Mouse (Mus musculus) CH12.LX (cell line): ENCODE data around the gene Fbxo6. TPM values are rescaled to one million over a fixed set of nuclear protein-coding genes. Genes with fewer than 3 reads are reported as not detected.

Experiments
- DNase-seq: peaks from one replicate; pipeline ENCODE4 v3.0.0-alpha.2; 2013; ENCODE audit errors: extremely low read depth
- H3K27ac ChIP-seq: 2 replicates; pipeline ENCODE4 v1.5.1; 2012; ENCODE audit warnings: low read depth, mild to moderate bottlenecking, control low read depth, moderate library complexity; ENCODE audit not compliant: insufficient read depth
- H3K27me3 ChIP-seq: replicated peaks from 2 replicates; pipeline ENCODE3; 2012; ENCODE audit warnings: inconsistent platforms
- H3K36me3 ChIP-seq, 2 experiments: replicated peaks in 1 of 2; 2 replicates each; pipeline versions ENCODE3 to v1.6.1; 2012; ENCODE audit warnings: inconsistent platforms in 1 of 2, low read length in 1 of 2, mild to moderate bottlenecking in 1 of 2, mixed read lengths in 1 of 2, moderate library complexity in 1 of 2; ENCODE audit not compliant: control insufficient read depth in 1 of 2, insufficient read depth in 1 of 2
- H3K4me1 ChIP-seq, 2 experiments: 2 replicates each; pipeline ENCODE4 v1.6.1; 2012; ENCODE audit warnings: inconsistent platforms in 1 of 2, moderate library complexity in 1 of 2; ENCODE audit not compliant: insufficient read depth in 2 of 2, control insufficient read depth in 1 of 2
- H3K4me2 ChIP-seq: 2 replicates; pipeline ENCODE4 v1.6.1; 2012; ENCODE audit warnings: low read depth, mild to moderate bottlenecking, control low read depth; ENCODE audit not compliant: poor library complexity, insufficient read depth, severe bottlenecking
- H3K4me3 ChIP-seq, 3 experiments: fragments of 150-350 bp in 1 of 3; sonication (generic) in 1 of 3; replicated peaks in 1 of 3; 2 replicates each; pipeline versions ENCODE3 to v1.5.1; 2011 to 2012; ENCODE audit warnings: low read depth in 2 of 3, low read length in 2 of 3, mild to moderate bottlenecking in 2 of 3, moderate library complexity in 2 of 3, control low read depth in 1 of 3, improper control_type of control experiment in 1 of 3, inconsistent platforms in 1 of 3, mixed read lengths in 1 of 3; ENCODE audit not compliant: poor library complexity in 1 of 3
- H3K79me2 ChIP-seq: replicated peaks from 2 replicates; pipeline ENCODE4 v1.6.1; 2012; ENCODE audit warnings: mild to moderate bottlenecking, moderate library complexity; ENCODE audit not compliant: control insufficient read depth, poor library complexity, insufficient read depth, severe bottlenecking; ENCODE audit errors: extremely low read depth
- H3K9ac ChIP-seq: 2 replicates; pipeline ENCODE4 v1.6.1; 2012; ENCODE audit warnings: low read depth, mild to moderate bottlenecking, control low read depth, moderate library complexity; ENCODE audit not compliant: insufficient read depth
- H3K9me3 ChIP-seq: replicated peaks from 2 replicates; pipeline ENCODE3; 2012; ENCODE audit warnings: low read length, inconsistent platforms, mixed read lengths
- BHLHE40 ChIP-seq: IDR thresholded peaks from 2 replicates; pipeline ENCODE4 v1.6.1; 2011; ENCODE audit warnings: mild to moderate bottlenecking, low read depth, low read length, improper control_type of control experiment
- CHD1 ChIP-seq: IDR thresholded peaks from 2 replicates; pipeline ENCODE4 v1.6.1; 2012; ENCODE audit warnings: low read depth, low read length, improper control_type of control experiment, inconsistent platforms
- CTCF ChIP-seq, 2 experiments: IDR thresholded peaks in 1 of 2; conservative IDR thresholded peaks in 1 of 2; 2 replicates each; pipeline ENCODE4 v1.5.1; 2011 to 2012; ENCODE audit warnings: low read depth in 2 of 2, low read length in 2 of 2, improper control_type of control experiment in 1 of 2, inconsistent platforms in 1 of 2, mild to moderate bottlenecking in 1 of 2, moderate library complexity in 1 of 2
- E2F4 ChIP-seq: IDR thresholded peaks from 2 replicates; pipeline ENCODE4 v1.6.1; 2011; ENCODE audit warnings: low read depth, low read length, improper control_type of control experiment; ENCODE audit not compliant: insufficient replicate concordance
- ELF1 ChIP-seq: IDR thresholded peaks from 2 replicates; pipeline ENCODE4 v1.6.1; 2014; ENCODE audit warnings: low read depth, mild to moderate bottlenecking, inconsistent platforms, low read length, improper control_type of control experiment
- EP300 ChIP-seq: IDR thresholded peaks from 2 replicates; pipeline ENCODE4 v1.6.1; 2011; ENCODE audit warnings: low read length, improper control_type of control experiment
- ETS1 ChIP-seq: conservative IDR thresholded peaks from 2 replicates; pipeline ENCODE4 v1.6.1; 2012; ENCODE audit warnings: low read depth, mild to moderate bottlenecking, inconsistent platforms, low read length, improper control_type of control experiment, moderate library complexity
- GABPA ChIP-seq: IDR thresholded peaks from 2 replicates; pipeline ENCODE4 v1.6.1; 2012; ENCODE audit warnings: low read depth, low read length, improper control_type of control experiment, inconsistent platforms; ENCODE audit not compliant: insufficient replicate concordance
- HCFC1 ChIP-seq: IDR thresholded peaks from 2 replicates; pipeline ENCODE4 v1.6.1; 2012; ENCODE audit warnings: low read depth, mild to moderate bottlenecking, inconsistent platforms, low read length, improper control_type of control experiment
- IRF4 ChIP-seq: IDR thresholded peaks from 2 replicates; pipeline ENCODE4 v1.6.1; 2014; ENCODE audit warnings: low read depth, mild to moderate bottlenecking, inconsistent platforms, low read length, improper control_type of control experiment
- JUN ChIP-seq: IDR thresholded peaks from 2 replicates; pipeline ENCODE4 v1.6.1; 2011; ENCODE audit warnings: low read depth, mild to moderate bottlenecking, low read length, improper control_type of control experiment, moderate library complexity; ENCODE audit not compliant: insufficient read depth
- JUND ChIP-seq: conservative IDR thresholded peaks from 2 replicates; pipeline ENCODE4 v1.6.1; 2011; ENCODE audit warnings: low read depth, low read length, improper control_type of control experiment
- KAT2A ChIP-seq: IDR thresholded peaks from 2 replicates; pipeline ENCODE4 v1.6.1; 2012; ENCODE audit warnings: low read length, improper control_type of control experiment, inconsistent platforms; ENCODE audit not compliant: insufficient replicate concordance
- MAFK ChIP-seq: IDR thresholded peaks from 2 replicates; pipeline ENCODE4 v1.6.1; 2011; ENCODE audit warnings: low read length, improper control_type of control experiment; ENCODE audit not compliant: insufficient replicate concordance
- MAX ChIP-seq: IDR thresholded peaks from 2 replicates; pipeline ENCODE4 v1.6.1; 2011; ENCODE audit warnings: low read length, improper control_type of control experiment
- MAZ ChIP-seq: IDR thresholded peaks from 2 replicates; pipeline ENCODE4 v1.6.1; 2012; ENCODE audit warnings: low read depth, mild to moderate bottlenecking, inconsistent platforms, low read length, improper control_type of control experiment, moderate library complexity
- MEF2A ChIP-seq: IDR thresholded peaks from 2 replicates; pipeline ENCODE4 v1.6.1; 2014; ENCODE audit warnings: low read depth, mild to moderate bottlenecking, inconsistent platforms, low read length, improper control_type of control experiment, borderline replicate concordance
- MXI1 ChIP-seq: IDR thresholded peaks from 2 replicates; pipeline ENCODE4 v1.6.1; 2011; ENCODE audit warnings: mild to moderate bottlenecking, low read depth, low read length, improper control_type of control experiment
- NELFE ChIP-seq: IDR thresholded peaks from 2 replicates; pipeline ENCODE4 v1.6.1; 2011; ENCODE audit warnings: low read depth, low read length, improper control_type of control experiment
- NRF1 ChIP-seq: IDR thresholded peaks from 2 replicates; pipeline ENCODE4 v1.6.1; 2014; ENCODE audit warnings: low read depth, mild to moderate bottlenecking, inconsistent platforms, low read length, improper control_type of control experiment, moderate library complexity
- PAX5 ChIP-seq: IDR thresholded peaks from 2 replicates; pipeline ENCODE4 v1.6.1; 2012; ENCODE audit warnings: low read length, inconsistent platforms, mixed read lengths
- POLR2A ChIP-seq: IDR thresholded peaks from 2 replicates; pipeline ENCODE4 v1.6.1; 2011; ENCODE audit warnings: low read depth, mild to moderate bottlenecking, improper control_type of control experiment, low read length
- POLR2AphosphoS2 ChIP-seq: IDR thresholded peaks from 2 replicates; pipeline ENCODE4 v1.6.1; 2011; ENCODE audit warnings: low read depth, low read length, improper control_type of control experiment
- RAD21 ChIP-seq: IDR thresholded peaks from 2 replicates; pipeline ENCODE4 v1.6.1; 2011; ENCODE audit warnings: low read depth, mild to moderate bottlenecking, low read length, improper control_type of control experiment, moderate library complexity
- RCOR1 ChIP-seq: conservative IDR thresholded peaks from 2 replicates; pipeline ENCODE4 v1.6.1; 2012; ENCODE audit warnings: low read depth, mild to moderate bottlenecking, inconsistent platforms, low read length, improper control_type of control experiment
- SIN3A ChIP-seq: IDR thresholded peaks from 2 replicates; pipeline ENCODE4 v1.6.1; 2012; ENCODE audit warnings: low read length, improper control_type of control experiment, inconsistent platforms
- SMC3 ChIP-seq: IDR thresholded peaks from 2 replicates; pipeline ENCODE4 v1.6.1; 2011; ENCODE audit warnings: low read depth, low read length, improper control_type of control experiment
- TBP ChIP-seq: conservative IDR thresholded peaks from 2 replicates; pipeline ENCODE4 v1.6.1; 2011; ENCODE audit warnings: low read depth, low read length, improper control_type of control experiment
- TCF12 ChIP-seq: IDR thresholded peaks from 2 replicates; pipeline ENCODE4 v1.6.1; 2014; ENCODE audit warnings: low read depth, mild to moderate bottlenecking, inconsistent platforms, low read length, improper control_type of control experiment
- UBTF ChIP-seq: IDR thresholded peaks from 2 replicates; pipeline ENCODE4 v1.6.1; 2012; ENCODE audit warnings: low read depth, mild to moderate bottlenecking, inconsistent platforms, low read length, improper control_type of control experiment, moderate library complexity
- USF1 ChIP-seq: IDR thresholded peaks from 2 replicates; pipeline ENCODE4 v1.6.1; 2014; ENCODE audit warnings: low read depth, mild to moderate bottlenecking, inconsistent platforms, low read length, improper control_type of control experiment
- USF2 ChIP-seq: conservative IDR thresholded peaks from 2 replicates; pipeline ENCODE4 v1.6.1; 2011; ENCODE audit warnings: low read depth, low read length, improper control_type of control experiment
- ZC3H11A ChIP-seq: IDR thresholded peaks from 2 replicates; pipeline ENCODE4 v1.6.1; 2012; ENCODE audit warnings: low read depth, mild to moderate bottlenecking, inconsistent platforms, low read length, improper control_type of control experiment
- ZKSCAN1 ChIP-seq: IDR thresholded peaks from 2 replicates; pipeline ENCODE4 v1.6.1; 2012; ENCODE audit warnings: low read depth, inconsistent platforms, low read length, improper control_type of control experiment, borderline replicate concordance
- ZMIZ1 ChIP-seq: IDR thresholded peaks from 2 replicates; pipeline ENCODE4 v1.6.1; 2012; ENCODE audit warnings: low read depth, mild to moderate bottlenecking, inconsistent platforms, low read length, improper control_type of control experiment
- ZNF384 ChIP-seq: IDR thresholded peaks from 2 replicates; pipeline ENCODE4 v1.6.1; 2012; ENCODE audit warnings: low read depth, low read length, improper control_type of control experiment, inconsistent platforms
- dilution Hi-C: fragments of 300-500 bp; cut with MboI; formaldehyde crosslinking; loops from 2 replicates; pipeline ENCODE4 v1.14.3; 2020; ENCODE audit warnings: low sequenced_read_pairs; ENCODE audit not compliant: extremely low pct_unique_long_range_greater_than_20kb, extremely low pct_ligation_motif_present
- in situ Hi-C: fragments of 300-500 bp; cut with MboI; formaldehyde crosslinking; loops from 3 replicates; pipeline ENCODE4 v1.14.3; 2019; ENCODE audit warnings: low sequenced_read_pairs, low pct_ligation_motif_present, low pct_unique_long_range_greater_than_20kb, mixed read lengths
- polyA plus RNA-seq: library from polyadenylated mRNA; unstranded; fragments of >175 nt; gene quantifications from 2 replicates; pipeline ENCODE4 v1.2.1, GENCODE M21; 2012; ENCODE audit warnings: low read depth; ENCODE audit not compliant: insufficient read length
- total RNA-seq, 2 experiments: library from RNA; depleted of rRNA; stranded (reverse); fragments of 300-350 nt in 1 of 2; fragments of >200 nt in 1 of 2; gene quantifications; 2 replicates each; pipeline ENCODE4 v1.2.3; 2012 to 2014

Fbxo6 gene
- total RNA-seq (2012; rRNA removed), result 20.5 and 25.7 TPM in 2 replicates
- 24.1 and 32.5 TPM in 2 replicates for total RNA-seq (2014; rRNA removed)
- 17.6 and 20.8 TPM in 2 replicates for polyA plus RNA-seq

DNA sequence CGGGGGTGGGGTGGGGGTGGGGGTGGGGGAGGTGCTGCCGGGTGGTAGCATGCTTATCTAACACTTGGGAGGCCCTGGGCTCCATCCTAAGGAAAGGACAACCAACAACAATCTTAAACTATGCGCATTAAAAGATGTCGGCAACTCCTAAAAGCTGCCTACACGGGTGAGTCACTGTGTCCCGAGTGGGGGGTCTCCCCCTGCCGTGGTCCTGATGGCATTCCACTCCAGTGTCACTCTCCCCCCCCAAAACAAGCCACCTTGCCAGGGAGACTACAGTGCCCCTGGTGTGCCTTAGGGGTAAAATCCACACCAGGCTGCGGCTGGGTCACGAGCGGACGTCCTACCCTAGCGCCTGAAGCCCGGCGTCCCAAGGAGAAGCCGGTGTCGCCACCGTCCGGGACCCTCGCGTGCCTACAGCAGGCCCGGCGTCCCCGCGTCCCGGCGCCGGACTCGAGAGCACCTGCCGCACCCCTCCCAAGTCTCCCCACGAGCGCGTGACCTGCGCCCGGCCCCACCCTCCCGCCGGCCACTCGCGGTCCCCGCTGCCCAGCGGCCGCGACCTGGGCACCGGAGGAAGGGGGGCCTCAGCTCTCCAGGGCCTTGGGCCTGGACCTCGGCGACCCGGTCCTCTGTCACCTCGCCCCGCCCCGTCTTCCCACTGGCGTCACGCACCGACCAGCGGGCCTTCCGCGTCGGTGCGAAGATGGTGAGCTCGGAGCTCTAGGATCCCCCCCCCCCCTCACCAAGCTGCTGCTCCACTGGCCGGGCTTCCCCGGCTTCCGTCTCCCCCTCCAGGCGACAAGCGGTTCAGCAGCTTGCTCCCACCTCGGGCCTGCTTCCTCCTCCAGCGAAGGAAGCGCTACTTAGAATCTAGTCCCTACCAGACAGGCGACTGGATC lies at the start of gene Fbxo6:
TSS of gene Fbxo6 (minus strand) at position 874 of the 902 bp plus-strand sequence.
- peak within 1 kb of the TSS; percentile 62 for H3K27ac ChIP-seq
- H3K9me3 ChIP-seq, result no peaks in the 10 kb centered on the region
- dilution Hi-C loops, result no loop called here
- peak within 1 kb of the TSS; percentile 78 for H3K4me2 ChIP-seq
- H3K4me3 ChIP-seq, result peak within 1 kb of the TSS; percentile 76 to 82 (median 77)
- peaks cover 24 to 46% of the 10 kb centered on the region in 2 experiments for H3K36me3 ChIP-seq
- in situ Hi-C loops, result loop anchor here (5.0 to 25.0 kb wide), 3 partner anchors 34 to 461 kb away; partner anchors contain the start of gene Masp2
- H3K4me1 ChIP-seq, result peaks cover 0 to 5% of the 10 kb centered on the region in 2 experiments; a peak in 2 of 4 replicates
- no peaks in the 10 kb centered on the region for H3K79me2 ChIP-seq
- no peaks in the 10 kb centered on the region for H3K27me3 ChIP-seq
- peak; percentile 92 for DNase-seq
- H3K9ac ChIP-seq, result peak within 1 kb of the TSS; percentile 69
- TF ChIP-seq NRF1 (peak; percentile 40; the same call in 1 of the 2 replicates), HCFC1 (peak; percentile 75), GABPA (no peak), USF2 (no peak), E2F4 (no peak), TCF12 (peak; percentile 50; the same call in 1 of the 2 replicates), ZKSCAN1 (no peak), CHD1 (peak; percentile 66; the same call in 1 of the 2 replicates), MAX (peak; percentile 77; the same call in 1 of the 2 replicates), MXI1 (peak; percentile 74), ELF1 (peak; percentile 86), JUND (no peak), ZC3H11A (no peak), RAD21 (peak; percentile 47), POLR2A (peak; percentile 60; the same call in 1 of the 2 replicates), BHLHE40 (peak; percentile 54; the same call in 1 of the 2 replicates), USF1 (no peak), ETS1 (0 out of 2 replicates have a peak, but pooled peaks have one; percentile 36), RCOR1 (peak; percentile 55; the same call in 1 of the 2 replicates), ZMIZ1 (peak; percentile 81), EP300 (no peak), ZNF384 (no peak), TBP (no peak), KAT2A (0 out of 2 replicates have a peak, but pooled peaks have one; percentile 52), IRF4 (peak; percentile 62), SIN3A (peak; percentile 71; the same call in 1 of the 2 replicates), MAFK (no peak), MAZ (peak; percentile 96), MEF2A (peak; percentile 34), UBTF (peak; percentile 73), SMC3 (peak; percentile 64), PAX5 (no peak), POLR2AphosphoS2 (0 out of 2 replicates have a peak, but pooled peaks have one; percentile 57), NELFE (peak; percentile 69; the same call in 1 of the 2 replicates), CTCF (conservative IDR thresholded peaks at IDR 0.05 in 1 of 2, IDR thresholded peaks at IDR 0.05 in 1 of 2; ENCODE audit: low read depth in 2 of 2, low read length in 2 of 2) (peak in 1 of 2 experiments; percentile 76; a peak in 2 of 4 replicates), JUN (no peak)
